Mouse (Mus musculus) embryonic facial prominence, embryonic 14.5 days (tissue): ENCODE results near the gene Tekt1. TPM values are rescaled to one million over a fixed set of nuclear protein-coding genes. Genes with fewer than 3 reads are reported as not detected.
A peak's percentile ranks its signal among the peaks of the same experiment; 100 is the strongest.

Experiments used
- ATAC-seq: fragments of 200-750 bp; cut with Nextera tagmentation; 2 replicates; pipeline ENCODE4 v1.8.0; 2017; ENCODE audit warnings: low read depth, moderate number of reproducible peaks, moderate TSS enrichment
- DNase-seq: peaks from one replicate; pipeline ENCODE4 v3.0.0-alpha.2; 2015; ENCODE audit warnings: low spot score
- H3K27ac ChIP-seq: fragments of 300-500 bp; sonication (generic); replicated peaks from 2 replicates; pipeline ENCODE4 v1.5.1; 2014; ENCODE audit warnings: low read depth, mild to moderate bottlenecking, low read length, moderate library complexity
- H3K27me3 ChIP-seq: fragments of 300-500 bp; sonication (generic); replicated peaks from 2 replicates; pipeline ENCODE4 v1.6.1; 2014; ENCODE audit warnings: low read length; ENCODE audit not compliant: control insufficient read depth, insufficient read depth
- H3K36me3 ChIP-seq: fragments of 300-500 bp; sonication (generic); 2 replicates; pipeline ENCODE4 v1.6.1; 2014; ENCODE audit warnings: low read length, mixed read lengths; ENCODE audit not compliant: control insufficient read depth, insufficient read depth
- H3K4me1 ChIP-seq: fragments of 300-500 bp; sonication (generic); 2 replicates; pipeline ENCODE4 v1.6.1; 2014; ENCODE audit warnings: antibody characterized with exemption, low read length; ENCODE audit not compliant: control insufficient read depth, insufficient read depth
- H3K4me2 ChIP-seq: fragments of 300-500 bp; sonication (generic); 2 replicates; pipeline ENCODE4 v1.6.1; 2014; ENCODE audit warnings: low read depth, mild to moderate bottlenecking, low read length, moderate library complexity, mixed read lengths
- H3K4me3 ChIP-seq: fragments of 300-500 bp; sonication (generic); 2 replicates; pipeline ENCODE4 v1.5.1; 2014; ENCODE audit warnings: low read depth, mild to moderate bottlenecking, low read length
- H3K9ac ChIP-seq: fragments of 300-500 bp; sonication (generic); 2 replicates; pipeline ENCODE4 v1.6.1; 2014; ENCODE audit warnings: low read depth, mild to moderate bottlenecking, low read length, moderate library complexity, mixed read lengths
- H3K9me3 ChIP-seq: fragments of 300-500 bp; sonication (generic); 2 replicates; pipeline ENCODE4 v1.6.1; 2016; ENCODE audit warnings: low read length; ENCODE audit not compliant: control insufficient read depth
- WGBS: fragments of 180-500 bp; shearing (Covaris S2); extraction: QIAGEN DNeasy Blood & Tissue Kit; methylation state at CpG from one replicate; pipeline ENCODE4 v1.1.7; 2014; 5-methylcytosine and 5-hydroxymethylcytosine counted together
- polyA plus RNA-seq: library from polyadenylated mRNA; unstranded; fragments of >200 nt; fragmentation: Nextera tagmentation; extraction: Ambion mirVana; gene quantifications from 2 replicates; pipeline ENCODE4 v1.2.1, GENCODE M21; 2014

Tekt1 gene
- polyA plus RNA-seq, 1 experiment from 2014 or later: 12.5 TPM

GRCm38 (mm10) chr11:72325701-72326100 lies 36.5 kb downstream of the Tekt1 start:
- 91% methylated on average over 4 of the region's 4 CpGs for WGBS
- H3K4me2 ChIP-seq: no peak overlapping the region
- H3K9ac ChIP-seq: no peak overlapping the region
- DNase-seq: no peak
- H3K27me3 ChIP-seq: no peaks in the 10 kb centered on the region
- H3K4me1 ChIP-seq: no peaks in the 10 kb centered on the region
- H3K4me3 ChIP-seq: no peak overlapping the region
- H3K36me3 ChIP-seq: no peaks in the 10 kb centered on the region
- no peak for ATAC-seq
- no peak overlapping the region for H3K27ac ChIP-seq
- H3K9me3 ChIP-seq: no peaks in the 10 kb centered on the region

- no peak overlapping the region for H3K27ac ChIP-seq
- no peak overlapping the region for H3K4me2 ChIP-seq
- H3K4me1 ChIP-seq: no peaks in the 10 kb centered on the region
- WGBS: 70% methylated on average over 3 of the region's 3 CpGs
- ATAC-seq: no peak
- no peak for DNase-seq
- H3K4me3 ChIP-seq: no peak overlapping the region
- no peaks in the 10 kb centered on the region for H3K9me3 ChIP-seq
- H3K27me3 ChIP-seq: no peaks in the 10 kb centered on the region
- no peak overlapping the region for H3K9ac ChIP-seq
- H3K36me3 ChIP-seq: no peaks in the 10 kb centered on the region
These were observed 37.8 kb downstream of the Tekt1 start for GRCm38 (mm10) chr11:72324431-72324830.

- no peaks in the 10 kb centered on the region for H3K9me3 ChIP-seq
- ATAC-seq: no peak
- H3K27ac ChIP-seq: no peak overlapping the region
These were observed 44.2 kb downstream of the Tekt1 start for GRCm38 (mm10) chr11:72318026-72318425.

GRCm38 (mm10) chr11:72314151-72314895 lies 47.9 kb downstream of the Tekt1 start, which contains the start of gene Fbxo39:
TSS of gene Fbxo39 (plus strand) at chr11:72314444.
- Histone ChIP-seq H3K4me3 (peak within 1 kb of the TSS; percentile 30), H3K36me3 (no peaks in the 10 kb centered on the region), H3K4me2 (peak within 1 kb of the TSS; percentile 50), H3K4me1 (0 out of 2 replicates have a peak, but pooled peaks cover 4% of the 10 kb centered on the region), H3K27me3 (peaks cover 23% of the 10 kb centered on the region), H3K9ac (0 out of 2 replicates have a peak within 1 kb of the TSS, but pooled peaks have one; percentile 25), H3K27ac (no peak within 1 kb of the TSS), H3K9me3 (no peaks in the 10 kb centered on the region)
- no peak for DNase-seq
- WGBS: 8% methylated on average over 39 of the region's 42 CpGs
- no peak for ATAC-seq

More at GRCm38 (mm10) chr11:72318026-72318425, 44.2 kb downstream of the Tekt1 start:
- Histone ChIP-seq H3K27me3 (peaks cover 23% of the 10 kb centered on the region), H3K4me2 (no peak overlapping the region), H3K36me3 (no peaks in the 10 kb centered on the region), H3K4me3 (no peak overlapping the region), H3K9ac (no peak overlapping the region), H3K4me1 (0 out of 2 replicates have a peak, but pooled peaks cover 4% of the 10 kb centered on the region)
- no peak for DNase-seq
- 70% methylated on average over 5 of the region's 5 CpGs for WGBS

- ATAC-seq (no peak), DNase-seq (no peak)
- H3K9me3 ChIP-seq: no peaks in the 10 kb centered on the region
- no peak overlapping the region for H3K4me2 ChIP-seq
- H3K36me3 ChIP-seq: no peaks in the 10 kb centered on the region
- no peak overlapping the region for H3K9ac ChIP-seq
- no peak overlapping the region for H3K4me3 ChIP-seq
- 76% methylated on average over 10 of the region's 10 CpGs for WGBS
- H3K27ac ChIP-seq: no peak overlapping the region
- H3K27me3 ChIP-seq: peaks cover 23% of the 10 kb centered on the region
- 0 out of 2 replicates have a peak, but pooled peaks cover 4% of the 10 kb centered on the region for H3K4me1 ChIP-seq
These were observed 50.8 kb downstream of the Tekt1 start for GRCm38 (mm10) chr11:72311355-72312001.

- WGBS: 81% methylated on average over 4 of the region's 4 CpGs
- Histone ChIP-seq H3K4me3 (no peak overlapping the region), H3K27ac (no peak overlapping the region), H3K9ac (no peak overlapping the region), H3K4me2 (no peak overlapping the region), H3K4me1 (0 out of 2 replicates have a peak, but pooled peaks cover 4% of the 10 kb centered on the region), H3K9me3 (no peaks in the 10 kb centered on the region), H3K36me3 (no peaks in the 10 kb centered on the region), H3K27me3 (peaks cover 23% of the 10 kb centered on the region)
- ATAC-seq: no peak
- no peak for DNase-seq
These were observed 51.8 kb downstream of the Tekt1 start for GRCm38 (mm10) chr11:72310491-72310890.

GRCm38 (mm10) chr11:72308982-72309381 lies 53.3 kb downstream of the Tekt1 start:
- H3K4me1 ChIP-seq: no peaks in the 10 kb centered on the region
- no peaks in the 10 kb centered on the region for H3K36me3 ChIP-seq
- DNase-seq: no peak
- H3K4me2 ChIP-seq: no peak overlapping the region
- H3K9me3 ChIP-seq: no peaks in the 10 kb centered on the region
- H3K27ac ChIP-seq: no peak overlapping the region
- peaks cover 9% of the 10 kb centered on the region for H3K27me3 ChIP-seq
- no peak overlapping the region for H3K4me3 ChIP-seq
- no peak overlapping the region for H3K9ac ChIP-seq
- 69% methylated on average over 2 of the region's 2 CpGs for WGBS
- ATAC-seq: no peak

- no peaks in the 10 kb centered on the region for H3K27me3 ChIP-seq
- no peak overlapping the region for H3K9ac ChIP-seq
- H3K4me3 ChIP-seq: no peak overlapping the region
- no peak for DNase-seq
- ATAC-seq: no peak
- H3K4me1 ChIP-seq: no peaks in the 10 kb centered on the region
- 77% methylated on average over 5 of the region's 5 CpGs for WGBS
- no peaks in the 10 kb centered on the region for H3K9me3 ChIP-seq
- H3K27ac ChIP-seq: no peak overlapping the region
- no peaks in the 10 kb centered on the region for H3K36me3 ChIP-seq
- no peak overlapping the region for H3K4me2 ChIP-seq
These were observed 54.8 kb downstream of the Tekt1 start for GRCm38 (mm10) chr11:72307461-72307860.
